ENCODE assay signal across 8 mouse cellular contexts in the genomic region with DNA sequence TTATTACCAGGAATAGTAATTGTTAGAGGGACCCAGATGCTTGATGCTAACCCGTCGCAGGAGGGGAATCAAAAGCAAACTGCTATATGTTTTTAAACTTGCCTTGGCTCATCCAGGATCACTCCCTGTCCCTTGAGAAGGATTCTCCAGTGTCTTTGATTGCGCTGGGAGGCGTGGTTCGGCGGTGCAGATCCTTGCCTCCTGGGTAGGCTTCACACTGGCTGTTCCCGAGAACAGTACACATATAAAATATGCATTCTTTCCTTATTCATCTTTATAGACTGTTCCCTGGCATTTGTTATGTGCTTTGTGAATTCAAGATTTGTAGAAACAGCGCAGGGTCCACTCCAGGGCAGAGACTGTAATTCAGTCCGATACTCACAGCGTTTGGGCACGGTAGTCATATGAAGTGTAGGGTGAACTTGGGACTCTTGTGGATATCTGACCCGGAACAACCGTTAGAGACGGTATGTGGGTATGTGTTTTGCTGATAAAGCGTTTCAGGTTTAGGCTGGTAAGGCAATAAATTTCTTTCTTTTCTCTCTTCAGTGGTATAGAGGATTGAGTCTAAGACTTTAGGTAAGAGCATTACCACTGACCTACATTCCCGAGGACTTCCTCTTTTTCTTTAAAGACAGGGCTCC. TPM values are rescaled to one million over a fixed set of nuclear protein-coding genes. Genes with fewer than 3 reads are reported as not detected.
DNase-seq lines count a peak whose midpoint lies in the region; ATAC-seq and TF ChIP-seq lines count a peak whose summit lies in the region.

No protein-coding gene starts in this region.

- DNase-seq in cerebellum, adult 9-11 months: peak; percentile 32
- DNase-seq in cerebellum, postnatal 25 days: no peak
- DNase-seq in CH12.LX (ENCODE audit: extremely low read depth): no peak
- no peak for DNase-seq in intestine, embryonic 14.5 days (ENCODE audit: low spot score)
- DNase-seq in frontal cortex, adult 2 months (ENCODE audit: extremely low spot score in 1 of 2, low spot score in 1 of 2): no peak
- DNase-seq in left cerebral cortex, postnatal 4 days: no peak

- TF ChIP-seq EP300 in CH12.LX (IDR thresholded peaks at IDR 0.05; ENCODE audit: low read length): no peak

- no peak overlapping the region for H3K27ac ChIP-seq in CH12.LX (ENCODE audit: insufficient read depth, low read depth)
- no peak overlapping the region for H3K27ac ChIP-seq in embryonic facial prominence, embryonic 12.5 days
- no peak overlapping the region; the same call in 1 of the 2 replicates for H3K27ac ChIP-seq in intestine, embryonic 14.5 days (ENCODE audit: low read depth)

- intact Hi-C loops in left cerebral cortex, postnatal 4 days (cut with DNase I): no loop called here

- peak overlapping the region; percentile 77 for H3K4me2 ChIP-seq in CH12.LX (ENCODE audit: insufficient read depth, low read depth, poor library complexity, severe bottlenecking)
- peak overlapping the region; percentile 97 for H3K4me2 ChIP-seq in embryonic facial prominence, embryonic 12.5 days (replicated peaks)
- H3K4me2 ChIP-seq in intestine, embryonic 14.5 days (ENCODE audit: low read length): peak overlapping the region; percentile 84

- ATAC-seq in embryonic facial prominence, embryonic 12.5 days (ENCODE audit: insufficient number of reproducible peaks, insufficient read depth, low FRiP score, low TSS enrichment): no peak
- ATAC-seq in intestine, embryonic 14.5 days (replicated peaks; ENCODE audit: low FRiP score, low TSS enrichment, low read depth): no peak
- ATAC-seq in megakaryocyte progenitor cell, adult 5-6 weeks (replicated peaks; ENCODE audit: poor library complexity): peak; percentile 13

- TF ChIP-seq RAD21 in CH12.LX (IDR thresholded peaks at IDR 0.05; ENCODE audit: low read depth, low read length): no peak

- H3K4me1 ChIP-seq in CH12.LX (ENCODE audit: control insufficient read depth in 1 of 2, insufficient read depth in 2 of 2): peaks cover 2 to 44% of the 10 kb centered on the region in 2 experiments; a peak in 2 of 4 replicates
- peaks cover 11% of the 10 kb centered on the region for H3K4me1 ChIP-seq in embryonic facial prominence, embryonic 12.5 days
- peaks cover 17% of the 10 kb centered on the region for H3K4me1 ChIP-seq in intestine, embryonic 14.5 days (replicated peaks; ENCODE audit: control insufficient read depth, insufficient read depth, low read length)

- peaks cover 2% of the 10 kb centered on the region for H3K79me2 ChIP-seq in CH12.LX (replicated peaks; ENCODE audit: control insufficient read depth, extremely low read depth, insufficient read depth, poor library complexity, severe bottlenecking)

- WGBS in embryonic facial prominence, embryonic 12.5 days: 26% methylated on average over 16 of the region's 16 CpGs
- 17% methylated on average over 16 of the region's 16 CpGs for WGBS in intestine, embryonic 14.5 days

- peaks cover 6 to 34% of the 10 kb centered on the region in 2 experiments for H3K36me3 ChIP-seq in CH12.LX (replicated peaks in 1 of 2; ENCODE audit: control insufficient read depth in 1 of 2, insufficient read depth in 1 of 2, low read length in 1 of 2)
- no peaks in the 10 kb centered on the region for H3K36me3 ChIP-seq in embryonic facial prominence, embryonic 12.5 days
- H3K36me3 ChIP-seq in intestine, embryonic 14.5 days (ENCODE audit: control insufficient read depth, insufficient read depth, low read length): 0 out of 2 replicates have a peak, but pooled peaks cover 6% of the 10 kb centered on the region

- no peaks in the 10 kb centered on the region for H3K27me3 ChIP-seq in CH12.LX (replicated peaks)
- no peaks in the 10 kb centered on the region for H3K27me3 ChIP-seq in embryonic facial prominence, embryonic 12.5 days
- no peaks in the 10 kb centered on the region for H3K27me3 ChIP-seq in intestine, embryonic 14.5 days (replicated peaks; ENCODE audit: control insufficient read depth, insufficient read depth, low read length)

- H3K9me3 ChIP-seq in CH12.LX (replicated peaks; ENCODE audit: low read length): no peaks in the 10 kb centered on the region
- no peaks in the 10 kb centered on the region for H3K9me3 ChIP-seq in embryonic facial prominence, embryonic 12.5 days
- H3K9me3 ChIP-seq in intestine, embryonic 14.5 days (ENCODE audit: control insufficient read depth, low read length): no peaks in the 10 kb centered on the region

- H3K4me3 ChIP-seq in CH12.LX (replicated peaks in 1 of 3; ENCODE audit: low read depth in 2 of 3, low read length in 2 of 3, poor library complexity in 1 of 3): peak overlapping the region; percentile 85 to 96 (median 95)
- peak overlapping the region; percentile 93 for H3K4me3 ChIP-seq in embryonic facial prominence, embryonic 12.5 days
- peak overlapping the region; percentile 83 for H3K4me3 ChIP-seq in intestine, embryonic 14.5 days (ENCODE audit: low read depth, low read length)

- TF ChIP-seq CTCF in CH12.LX (conservative IDR thresholded peaks at IDR 0.05 in 1 of 2, IDR thresholded peaks at IDR 0.05 in 1 of 2; ENCODE audit: low read depth in 2 of 2, low read length in 2 of 2): no peak

- in situ Hi-C loops in CH12.LX (cut with MboI; ENCODE audit: low pct_ligation_motif_present, low pct_unique_long_range_greater_than_20kb, low sequenced_read_pairs): loop anchor here (10.0 kb wide), 1 partner anchor 46 kb away; no protein-coding TSS in a partner anchor

- dilution Hi-C loops in CH12.LX (cut with MboI; ENCODE audit: extremely low pct_ligation_motif_present, extremely low pct_unique_long_range_greater_than_20kb, low sequenced_read_pairs): no loop called here

- no peak for TF ChIP-seq POLR2A in CH12.LX (IDR thresholded peaks at IDR 0.05; ENCODE audit: low read depth, low read length)

- H3K9ac ChIP-seq in CH12.LX (ENCODE audit: insufficient read depth, low read depth): peak overlapping the region; percentile 63
- H3K9ac ChIP-seq in embryonic facial prominence, embryonic 12.5 days: peak overlapping the region; percentile 91
- peak overlapping the region; percentile 76 for H3K9ac ChIP-seq in intestine, embryonic 14.5 days (ENCODE audit: low read length)

TF ChIP-seq in CH12.LX, 34 proteins besides CTCF, POLR2A, EP300 and RAD21:
- TF ChIP-seq RCOR1 (conservative IDR thresholded peaks at IDR 0.05; ENCODE audit: low read depth, low read length): no peak
- TF ChIP-seq MAFK (IDR thresholded peaks at IDR 0.05; ENCODE audit: insufficient replicate concordance, low read length): peak; percentile 60; the same call in 1 of the 2 replicates

RNA-seq across cellular contexts. Expression of gene Ipmk, which starts 1.2 kb away (rescaled TPM):
- total RNA-seq in CH12.LX (2012; rRNA removed) (14.7 and 15.2 TPM in 2 replicates), CH12.LX (2014; rRNA removed) (21.8 and 23.8 TPM in 2 replicates)
- polyA plus RNA-seq in CH12.LX (2012; ENCODE audit: insufficient read length, low read depth): 24.0 and 27.1 TPM in 2 replicates
- polyA plus RNA-seq in embryonic facial prominence, embryonic 12.5 days (2016; fragmentation: Nextera tagmentation; extraction: Ambion mirVana): 16.1 and 16.7 TPM in 2 replicates
- 19.9 and 21.5 TPM in 2 replicates for polyA plus RNA-seq in intestine, embryonic 14.5 days (2014; fragmentation: Nextera tagmentation; extraction: Ambion mirVana)
- 25.7 and 26.0 TPM in 2 replicates for total RNA-seq in megakaryocyte progenitor cell, adult 5-6 weeks (2015)
- total RNA-seq in megakaryocyte progenitor cell, adult 5-6 weeks (2017): 24.8 and 25.4 TPM in 2 replicates
- polyA plus RNA-seq in frontal cortex, adult 2 months (2012; rRNA removed): 16.3 and 18.5 TPM in 2 replicates
- total RNA-seq in left cerebral cortex, postnatal 4 days (2021): 10 to 100 TPM; 42.1 to 42.9 TPM

RNA-seq across cellular contexts. Expression of gene Cisd1, which starts 4.0 kb away (rescaled TPM):
- total RNA-seq in CH12.LX (2012; rRNA removed) (111 and 113 TPM in 2 replicates), CH12.LX (2014; rRNA removed) (100 and 115 TPM in 2 replicates)
- 78.9 and 81.8 TPM in 2 replicates for polyA plus RNA-seq in CH12.LX (2012; ENCODE audit: insufficient read length, low read depth)
- 99.5 and 102 TPM in 2 replicates for polyA plus RNA-seq in embryonic facial prominence, embryonic 12.5 days (2016; fragmentation: Nextera tagmentation; extraction: Ambion mirVana)
- 103 and 108 TPM in 2 replicates for polyA plus RNA-seq in intestine, embryonic 14.5 days (2014; fragmentation: Nextera tagmentation; extraction: Ambion mirVana)
- 32.8 and 36.6 TPM in 2 replicates for total RNA-seq in megakaryocyte progenitor cell, adult 5-6 weeks (2015)
- total RNA-seq in megakaryocyte progenitor cell, adult 5-6 weeks (2017): 14.7 and 15.4 TPM in 2 replicates
- 167 and 178 TPM in 2 replicates for polyA plus RNA-seq in frontal cortex, adult 2 months (2012; rRNA removed)
- total RNA-seq in left cerebral cortex, postnatal 4 days (2021): 100 to 1,000 TPM; 110 TPM
